Mouse (Mus musculus): Measurements from ENCODE around the gene Cpne7.
"Not testable (repeated sequence)": the region's sequence is repeated elsewhere in the genome, so short reads cannot be mapped to it uniquely, and the experiment has no call there.

Gene Cpne7

DNA sequence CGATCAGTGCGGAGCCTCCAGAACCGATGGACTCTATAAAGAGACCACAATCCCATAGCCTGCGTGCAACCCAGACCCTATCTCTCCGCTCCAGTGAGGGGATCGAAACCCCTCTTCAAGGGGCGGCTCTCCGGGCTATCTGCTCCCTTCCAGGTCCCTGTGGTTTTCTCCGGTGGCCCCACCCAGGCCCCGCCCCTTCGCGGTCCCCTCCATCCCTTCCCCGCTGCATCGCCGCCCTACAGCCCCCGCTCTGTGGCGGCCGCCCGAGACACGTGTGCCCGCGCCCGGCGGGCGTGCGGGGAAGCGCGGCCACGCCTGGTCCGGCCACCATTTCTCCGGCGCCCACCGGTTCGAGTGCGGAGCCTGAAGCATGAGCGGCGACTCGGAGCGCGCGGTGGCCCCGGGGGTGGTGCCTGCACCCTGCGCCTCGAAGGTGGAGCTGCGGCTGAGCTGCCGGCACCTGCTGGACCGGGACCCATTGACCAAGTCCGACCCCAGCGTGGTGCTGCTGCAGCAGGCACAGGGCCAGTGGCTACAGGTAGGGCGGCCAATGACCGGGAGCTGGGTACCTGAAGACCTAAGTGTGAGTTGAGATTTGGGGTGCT is at the start of gene Cpne7:
TSS of gene Cpne7 (plus strand) at position 248 of the 605 bp plus-strand sequence.
- DNase-seq (ENCODE audit: low spot score): no peak

GRCm38 (mm10) chr8:123071176-123071575 is 46.0 kb upstream of the Cpne7 start:
- DNase-seq (ENCODE audit: low spot score): no peak

DNA sequence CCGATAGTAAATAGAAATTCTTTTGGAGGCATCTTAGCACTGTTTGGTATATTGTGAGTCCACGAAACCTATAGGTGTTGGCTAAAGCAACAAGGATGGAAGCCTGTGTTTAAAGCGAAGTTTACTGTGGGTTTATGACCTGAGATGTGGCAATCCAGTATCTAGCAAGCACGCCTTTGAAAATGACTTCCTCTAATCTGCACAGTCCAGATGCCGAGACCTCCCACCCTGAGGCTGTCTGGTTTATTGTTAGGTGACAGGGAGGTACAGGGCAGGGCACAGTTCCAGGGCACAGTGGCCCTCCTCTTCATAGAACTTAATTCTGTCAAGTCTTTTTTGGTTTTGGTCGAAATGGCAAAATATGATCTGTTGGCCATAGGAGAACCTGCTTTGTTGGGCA is 40.0 kb upstream of the Cpne7 start:
- no peak for DNase-seq (ENCODE audit: low spot score)

DNA sequence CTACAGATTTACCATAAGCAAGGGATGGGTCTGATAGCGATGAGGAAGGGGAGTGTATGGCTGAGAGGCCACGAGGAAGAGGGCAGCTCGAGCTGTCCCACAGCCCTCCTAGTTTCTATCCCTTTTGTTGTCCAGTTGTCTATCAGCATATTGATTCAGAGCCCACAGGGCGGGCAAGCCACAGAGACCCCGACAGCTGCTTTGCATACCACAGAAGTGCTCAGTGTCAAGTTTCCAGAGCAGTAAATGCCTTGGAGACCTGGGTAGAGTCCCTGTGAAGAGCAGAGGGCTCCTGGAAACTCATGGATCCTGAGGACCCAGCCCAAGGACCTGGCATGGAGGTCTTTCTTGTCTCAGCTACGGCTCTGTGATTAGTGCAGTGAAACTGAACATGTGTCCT is 34.2 kb upstream of the Cpne7 start:
- DNase-seq (ENCODE audit: low spot score): no peak

DNA sequence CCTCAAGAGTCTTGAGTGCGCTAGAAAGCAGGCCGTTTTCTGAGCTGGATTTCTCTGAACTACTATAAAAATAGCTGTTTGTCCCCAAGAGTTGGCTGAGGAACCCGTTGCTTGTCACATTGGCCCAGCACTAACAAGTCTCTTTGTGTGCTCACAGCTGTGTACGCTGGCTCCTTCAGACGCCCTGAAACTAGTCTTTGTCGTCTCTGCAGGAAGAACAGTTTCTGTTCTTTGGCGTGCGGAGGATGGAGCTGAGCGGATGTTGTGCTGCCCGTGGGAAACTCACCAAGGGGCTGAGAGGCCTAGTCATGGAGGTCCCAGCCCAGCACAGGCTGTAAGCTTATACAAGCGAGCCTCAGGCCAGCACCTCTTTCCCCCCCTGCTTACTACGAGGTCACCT is 33.6 kb upstream of the Cpne7 start:
- peak; percentile 52 for DNase-seq (ENCODE audit: low spot score)

GRCm38 (mm10) chr8:123087289-123087688 is 29.9 kb upstream of the Cpne7 start:
- DNase-seq (ENCODE audit: low spot score): no peak

- DNase-seq (ENCODE audit: low spot score): no peak
Measured at GRCm38 (mm10) chr8:123097216-123097615, 20.0 kb upstream of the Cpne7 start.

DNA sequence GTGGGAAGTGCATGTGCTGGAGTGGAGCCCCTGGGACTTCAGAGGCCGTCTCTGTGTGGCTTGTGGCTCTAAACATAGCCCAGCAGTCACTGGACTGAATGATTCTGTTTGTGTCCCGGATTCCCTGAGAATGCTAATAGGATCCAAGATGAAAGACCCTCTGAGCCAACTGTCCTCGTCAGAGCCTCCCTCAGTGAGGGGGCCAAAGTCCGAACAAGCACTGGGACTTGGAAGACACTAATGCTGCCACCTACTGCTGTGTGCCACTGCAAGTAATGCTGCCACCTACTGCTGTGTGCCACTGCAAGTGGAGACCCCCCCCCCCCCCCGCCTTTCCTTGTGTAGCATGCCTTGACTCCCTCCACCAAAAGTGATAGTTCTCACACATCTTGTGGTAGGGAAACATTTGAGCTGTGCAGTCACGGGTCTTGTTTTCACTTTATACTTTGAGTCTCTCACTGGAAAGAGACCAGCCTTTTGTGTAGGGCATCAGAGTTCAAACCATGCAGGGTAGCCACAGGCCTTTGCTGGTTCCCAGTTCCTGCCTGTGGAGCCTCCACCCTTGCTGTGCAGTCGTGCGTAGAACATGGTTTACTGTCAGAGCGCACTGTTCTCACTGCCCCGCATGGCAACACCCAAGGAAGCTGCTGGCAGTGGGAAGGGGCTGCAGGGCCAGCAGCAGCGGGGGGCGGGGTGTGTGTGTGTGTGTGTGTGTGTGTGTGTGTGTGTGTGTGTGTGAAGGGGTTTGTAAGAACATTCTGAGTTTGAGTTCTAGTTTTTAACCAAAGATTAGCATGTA is 19.2 kb upstream of the Cpne7 start:
- peak; percentile 50 for DNase-seq (ENCODE audit: low spot score)

DNA sequence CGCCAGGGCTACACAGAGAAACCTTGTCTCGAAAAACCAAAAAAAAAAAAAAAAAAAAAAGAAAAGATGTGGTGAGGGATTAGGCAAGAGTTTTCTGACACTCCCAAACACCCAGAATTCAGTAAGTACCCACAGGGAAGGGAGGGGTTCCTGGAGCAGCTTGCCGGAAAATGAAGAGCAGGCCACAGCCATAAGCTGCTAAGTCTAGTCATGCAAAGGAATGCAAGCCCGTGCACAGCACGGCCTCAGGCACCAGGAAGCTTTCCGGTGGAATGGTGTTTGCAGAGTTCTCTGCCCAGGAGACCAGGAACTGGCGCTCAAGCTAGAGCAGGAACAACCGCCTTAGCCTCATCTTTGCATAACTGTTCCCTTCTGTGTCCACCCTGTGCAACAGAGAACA is 16.9 kb upstream of the Cpne7 start:
- no peak for DNase-seq (ENCODE audit: low spot score)

GRCm38 (mm10) chr8:123101244-123101643 is 15.9 kb upstream of the Cpne7 start:
- no peak for DNase-seq (ENCODE audit: low spot score)

DNA sequence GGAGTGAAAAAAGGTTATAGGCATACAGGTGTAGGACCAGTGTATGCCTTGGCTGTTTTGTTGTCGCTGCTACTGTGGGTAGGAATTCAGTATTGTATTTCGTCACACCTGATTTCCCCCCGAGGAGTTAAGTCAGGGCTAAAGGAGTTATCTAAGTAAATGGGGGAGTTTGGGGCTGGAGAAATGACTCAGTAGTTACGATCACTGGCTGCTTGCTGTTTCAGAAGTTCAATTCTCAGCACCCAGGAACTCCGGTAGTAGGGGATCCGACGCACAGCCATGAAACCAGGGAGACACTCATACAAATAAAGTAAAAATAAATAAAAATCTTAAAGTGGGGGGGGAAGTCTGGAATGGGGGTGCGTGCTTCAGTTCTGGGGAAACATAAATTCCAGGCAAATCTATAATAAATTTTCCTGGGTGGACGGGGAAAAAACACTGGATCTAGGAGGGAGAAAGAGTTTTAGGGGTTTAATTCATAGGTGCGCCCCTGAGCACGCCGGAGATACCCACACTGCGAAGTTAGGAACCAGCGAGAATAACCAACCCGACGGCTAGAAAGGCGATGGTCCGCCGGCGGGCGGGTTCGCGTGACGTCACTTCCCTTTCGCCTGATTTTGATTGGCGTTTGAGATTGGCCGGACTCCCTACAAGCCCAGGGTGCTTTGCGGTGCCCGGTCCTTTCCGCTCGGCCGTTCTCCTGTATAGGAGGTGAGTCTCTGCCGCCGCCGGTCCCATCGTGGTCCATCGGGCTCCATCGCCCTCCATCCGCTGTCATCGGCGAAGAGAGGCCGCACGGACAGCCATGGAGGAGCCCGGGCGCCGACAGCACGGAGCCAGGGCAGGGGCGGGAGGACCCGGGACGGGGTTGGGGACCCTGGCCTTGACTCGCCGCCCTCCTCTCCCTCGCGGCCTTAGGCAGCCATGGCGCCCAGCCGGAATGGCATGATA is 15.2 kb upstream of the Cpne7 start, which contains the start of gene Rpl13:
TSS of gene Rpl13 (plus strand) at position 616 of the 951 bp plus-strand sequence.
- peak; percentile 98 for DNase-seq (ENCODE audit: low spot score)

- not testable (repeated sequence) for DNase-seq (ENCODE audit: low spot score)
Measured at GRCm38 (mm10) chr8:123102855-123103254, 14.3 kb upstream of the Cpne7 start.

DNA sequence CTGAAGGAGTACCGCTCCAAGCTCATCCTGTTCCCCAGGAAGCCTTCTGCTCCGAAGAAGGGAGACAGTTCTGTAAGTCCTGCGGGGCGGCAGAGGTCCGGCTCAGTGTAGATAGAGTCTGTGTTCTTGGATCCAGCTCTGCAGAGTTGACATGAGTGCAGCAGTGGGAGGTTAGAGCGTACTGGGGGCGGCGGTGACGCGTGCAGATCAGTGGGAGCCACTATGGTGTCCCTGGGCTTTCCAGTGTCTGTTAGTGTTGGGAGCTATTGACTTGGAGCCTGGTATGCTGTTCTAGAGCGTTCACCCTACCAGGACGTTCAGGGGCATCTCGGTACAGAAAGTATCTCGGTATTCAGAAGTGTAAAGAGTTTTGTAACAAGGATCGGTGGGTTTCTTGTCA is 13.9 kb upstream of the Cpne7 start:
- no peak for DNase-seq (ENCODE audit: low spot score)

DNA sequence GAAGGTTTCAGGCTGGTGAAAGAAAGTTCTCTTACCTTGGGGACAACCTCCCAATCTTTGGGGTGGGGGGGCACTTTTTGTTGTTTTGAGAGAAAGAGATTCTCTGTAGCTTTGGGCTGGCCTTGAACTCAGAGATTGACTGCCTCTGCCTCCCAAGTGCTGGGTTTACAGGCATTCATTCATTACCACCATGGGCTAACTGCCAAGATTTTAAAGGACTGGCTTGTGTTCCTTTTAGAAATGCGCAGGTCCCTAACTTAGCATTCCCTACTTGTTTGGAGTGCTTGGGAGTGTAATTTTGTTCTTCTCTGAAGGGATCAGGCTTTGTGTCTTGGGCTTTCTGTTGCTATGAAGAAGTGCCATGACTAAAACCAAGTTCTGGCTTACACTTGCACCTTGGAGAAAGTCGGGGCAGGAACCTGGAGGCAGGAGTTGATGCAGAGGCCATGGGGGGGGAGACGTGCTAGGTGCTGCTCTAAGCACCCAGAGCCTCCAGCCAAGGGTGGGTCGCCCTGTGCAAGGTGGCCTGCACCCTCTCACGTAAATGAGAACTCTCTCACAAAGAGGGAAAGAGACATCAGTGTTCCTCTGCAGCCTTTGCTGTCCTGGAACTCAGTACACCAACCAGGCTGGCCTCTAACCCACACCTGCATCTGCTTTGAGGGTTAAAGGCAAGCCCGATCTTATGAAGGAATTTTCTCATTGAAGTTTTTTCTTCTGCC is 13.0 kb upstream of the Cpne7 start:
- no peak for DNase-seq (ENCODE audit: low spot score)

DNA sequence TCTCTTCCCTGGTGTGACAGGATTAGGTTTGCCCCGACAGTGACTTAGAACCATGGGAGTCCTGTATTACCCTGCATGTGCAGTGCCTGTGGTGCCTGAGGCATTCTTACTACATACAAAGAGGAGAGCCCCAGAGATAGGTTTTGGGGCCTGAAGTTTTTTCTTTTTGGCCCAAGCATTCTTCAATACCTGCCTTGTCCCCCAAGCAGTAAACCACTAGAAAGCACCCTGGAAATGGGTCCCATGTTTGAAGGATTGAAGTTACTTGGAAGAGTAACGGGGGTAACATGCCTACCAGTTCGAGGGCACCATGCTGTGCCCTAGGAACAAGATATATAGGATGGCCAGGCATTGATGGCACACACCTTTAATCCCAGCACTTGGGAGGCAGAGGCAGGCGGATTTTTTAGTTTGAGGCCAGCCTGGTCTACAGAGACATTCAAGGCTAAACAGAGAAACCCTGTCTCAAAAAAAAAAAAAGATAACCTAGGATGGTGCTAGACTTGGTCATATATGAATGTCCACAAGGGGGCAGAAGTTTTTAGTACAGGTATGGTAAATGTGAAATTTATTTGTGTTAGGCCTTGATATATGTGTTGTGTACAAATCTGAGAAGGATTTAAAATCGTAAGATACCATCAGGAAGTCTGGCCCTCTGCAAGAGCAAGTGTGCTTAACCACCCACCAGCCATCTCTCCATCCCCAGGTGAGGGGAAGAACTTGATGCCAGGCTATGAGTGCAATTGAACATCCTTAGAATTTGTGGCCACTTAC is 11.4 kb upstream of the Cpne7 start:
- no peak for DNase-seq (ENCODE audit: low spot score)

GRCm38 (mm10) chr8:123106531-123106930 is 10.6 kb upstream of the Cpne7 start:
- DNase-seq (ENCODE audit: low spot score): no peak

DNA sequence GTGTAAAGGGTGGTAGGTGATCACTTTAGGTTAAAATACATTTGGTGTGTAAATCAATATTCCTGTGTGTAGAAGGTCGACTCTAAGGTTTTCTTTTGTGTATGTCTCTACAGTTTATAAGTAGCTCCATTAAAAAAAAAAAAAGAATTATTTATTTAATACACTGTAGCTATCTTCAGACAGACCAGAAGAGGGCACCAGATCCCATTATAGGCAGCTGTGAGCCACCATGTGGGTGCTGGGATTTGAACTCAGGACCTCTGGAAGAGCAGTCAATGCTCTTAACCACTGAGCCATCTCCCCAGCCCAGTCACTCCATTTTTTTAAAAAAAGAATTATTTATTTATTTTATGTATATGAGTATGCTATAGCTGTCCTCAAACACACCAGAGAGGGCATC is 9.2 kb upstream of the Cpne7 start:
- DNase-seq (ENCODE audit: low spot score): no peak

- no peak for DNase-seq (ENCODE audit: low spot score)
Measured at GRCm38 (mm10) chr8:123108953-123109352, 8.2 kb upstream of the Cpne7 start.

DNA sequence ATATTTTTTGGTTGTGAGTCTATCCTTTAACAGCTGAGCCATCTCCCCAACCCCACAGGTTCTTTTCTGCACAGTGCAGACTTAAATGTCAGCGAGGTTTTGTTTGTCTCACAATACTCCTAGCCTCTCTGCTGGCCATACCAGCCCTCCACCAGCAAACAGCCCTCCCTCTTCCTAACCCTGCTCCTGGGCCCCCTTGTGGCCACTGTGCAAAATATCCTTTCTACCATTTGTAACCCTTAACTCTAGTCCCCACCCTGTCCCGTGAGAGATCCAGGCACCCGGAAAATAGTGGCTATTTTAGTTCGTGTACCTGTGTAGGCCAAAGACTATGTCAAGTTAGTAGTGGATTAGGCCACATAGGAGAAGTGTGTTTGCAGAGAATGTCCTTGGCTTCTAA is 6.5 kb upstream of the Cpne7 start:
- DNase-seq (ENCODE audit: low spot score): no peak

GRCm38 (mm10) chr8:123112892-123113291 is 4.3 kb upstream of the Cpne7 start:
- DNase-seq (ENCODE audit: low spot score): no peak

DNA sequence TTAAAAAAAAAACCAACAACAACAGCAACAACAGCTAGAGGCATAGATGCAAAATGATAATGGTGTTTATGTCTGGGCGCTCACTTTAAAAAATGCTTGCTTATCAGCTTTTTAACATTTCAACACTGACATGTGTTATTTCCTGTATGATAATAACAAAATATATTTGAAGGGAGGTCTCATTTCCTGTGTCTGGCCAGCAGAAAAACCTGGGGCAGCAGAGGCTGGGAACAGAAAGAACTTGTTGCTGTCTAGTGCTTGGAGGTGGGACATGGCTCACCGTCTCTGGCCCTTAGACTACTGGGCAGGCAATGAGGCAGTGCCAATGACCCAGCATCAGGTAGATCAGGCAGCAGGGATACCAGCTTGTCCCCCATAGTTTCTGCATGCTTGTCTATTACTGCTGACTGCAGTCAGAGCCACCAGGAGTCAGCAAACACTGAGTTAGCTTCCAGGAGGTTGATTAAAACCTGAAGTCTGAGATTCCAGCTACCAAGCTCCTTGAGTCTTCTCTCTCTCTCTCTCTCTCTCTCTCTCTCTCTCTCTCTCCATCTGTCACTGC is 3.2 kb upstream of the Cpne7 start:
- DNase-seq (ENCODE audit: low spot score): no peak

Measured in layer of hippocampus, adult 11-12 months (tissue).